Mouse (Mus musculus): ENCODE data around the gene Ptpro.

- TF ChIP-seq GATA1 (IDR thresholded peaks at IDR 0.05; ENCODE audit: low read length) (no peak), TAL1 (IDR thresholded peaks at IDR 0.05; ENCODE audit: low read length) (no peak)
Observed at GRCm38 (mm10) chr6:137268592-137268991, 16.5 kb downstream of the Ptpro start.
